Mouse (Mus musculus): ENCODE results near the gene Acox1. TPM values are rescaled to one million over a fixed set of nuclear protein-coding genes. Genes with fewer than 3 reads are reported as not detected.

Acox1 gene
- 100 to 1,000 TPM; 124 to 134 (median 130) TPM for total RNA-seq (2022)

- DNase-seq (ENCODE audit: low spot score in 2 of 2): peak; percentile 93 to 94
These were observed at the start of gene Acox1, which contains the start of gene Ten1 for GRCm38 (mm10) chr11:116198639-116199531. Gene Acox1 (minus strand): TSS chr11:116199045. Gene Ten1 (plus strand): TSS chr11:116198855.

DNA sequence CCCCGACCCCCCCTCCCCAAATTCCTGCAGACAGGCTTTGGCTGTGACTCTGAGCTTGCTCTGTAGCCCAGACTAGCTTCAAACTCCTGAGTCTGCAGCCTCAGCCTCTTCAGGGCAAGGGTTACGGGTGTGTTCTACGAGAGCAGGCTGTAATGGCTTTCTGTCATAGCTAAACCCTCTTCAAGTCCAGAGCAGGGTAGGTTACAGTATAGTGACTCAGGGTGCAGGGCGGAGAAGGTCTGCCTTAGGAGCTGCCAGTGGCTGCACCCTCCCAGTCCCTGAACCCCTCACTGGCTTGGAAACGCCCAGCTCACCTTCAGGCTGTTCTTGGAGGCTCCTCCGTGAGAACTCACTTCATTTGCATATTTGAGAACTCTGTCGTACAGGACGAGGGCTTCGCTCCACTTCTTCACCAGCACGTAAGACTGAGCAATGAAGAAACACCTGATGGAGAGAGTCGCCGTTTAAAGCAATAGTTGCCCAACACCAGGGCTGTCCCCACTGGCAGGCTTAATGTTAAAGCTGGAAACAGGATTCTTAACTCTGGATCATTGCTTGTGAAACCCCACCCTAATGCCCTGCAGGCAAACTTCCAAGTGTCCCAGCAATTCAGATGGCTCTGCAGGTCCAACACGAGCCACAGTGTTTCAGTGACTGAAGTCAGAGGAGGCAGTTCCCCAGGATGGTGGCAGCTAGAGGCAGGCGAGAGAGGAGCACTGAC lies 48.8 kb upstream of the Acox1 start:
- DNase-seq (ENCODE audit: low spot score in 2 of 2): no peak

DNA sequence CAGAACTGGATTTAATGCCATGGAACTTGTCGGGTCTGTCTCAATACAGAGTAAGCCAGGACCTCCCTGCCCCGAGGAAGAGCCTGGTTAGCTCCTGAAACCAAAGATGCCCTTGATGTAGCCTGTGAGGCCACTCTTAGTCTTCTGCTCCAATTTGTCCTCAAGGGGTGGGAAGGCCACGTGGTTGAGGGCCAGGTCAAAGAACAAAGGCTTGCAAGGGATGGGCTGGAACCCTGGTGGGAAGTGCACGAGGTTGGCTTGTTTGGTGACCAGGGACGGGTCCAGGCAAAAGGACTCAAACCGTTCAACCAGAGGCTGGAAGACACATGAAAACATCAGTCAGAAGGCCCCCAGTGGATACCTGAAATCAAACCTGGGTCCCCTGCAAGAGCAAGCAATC lies 46.8 kb upstream of the Acox1 start:
- no peak for DNase-seq (ENCODE audit: low spot score in 2 of 2)

DNA sequence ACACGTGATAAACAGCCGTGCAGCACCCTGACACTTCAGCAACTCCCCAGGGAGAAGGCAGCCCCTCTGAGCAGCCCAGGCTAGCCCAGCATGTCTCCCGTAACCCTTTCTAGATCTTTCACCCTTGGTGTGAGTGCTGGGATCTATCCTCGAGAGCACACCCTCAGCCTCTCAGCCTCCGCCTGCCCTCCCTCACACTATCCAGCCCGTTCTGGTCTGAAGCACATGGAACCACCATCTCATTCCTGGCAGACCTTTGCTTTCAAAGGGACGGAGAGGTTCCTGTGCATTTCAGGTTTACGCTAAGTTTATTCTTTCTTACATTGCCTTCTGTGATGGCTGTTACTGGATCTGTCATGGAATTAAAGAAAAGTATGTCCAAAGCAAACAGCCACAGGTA lies 45.7 kb upstream of the Acox1 start:
- DNase-seq (ENCODE audit: low spot score in 2 of 2): no peak

GRCm38 (mm10) chr11:116241744-116242235 lies 42.9 kb upstream of the Acox1 start:
- no peak for DNase-seq (ENCODE audit: low spot score in 2 of 2)

DNA sequence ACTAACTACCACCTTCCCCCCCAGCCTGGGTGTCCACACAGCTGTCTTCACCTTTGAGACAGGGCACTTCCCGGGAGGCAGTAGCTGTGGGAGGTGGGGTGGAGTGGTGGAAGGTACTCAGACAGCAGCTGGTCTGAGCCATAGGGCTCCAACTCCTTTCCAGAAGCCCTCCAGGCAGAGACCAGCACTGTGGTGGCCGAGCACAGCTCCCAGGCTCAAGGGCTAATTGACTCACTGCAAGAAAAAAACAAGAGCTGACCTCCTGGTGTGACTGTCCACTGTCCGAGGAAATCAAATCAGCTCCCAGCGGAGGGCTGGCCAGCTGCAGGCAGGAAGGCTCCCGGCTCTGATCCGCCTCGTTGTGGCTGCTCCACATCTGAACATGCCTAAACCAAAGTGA lies 41.0 kb upstream of the Acox1 start:
- no peak for DNase-seq (ENCODE audit: low spot score in 2 of 2)

- DNase-seq (ENCODE audit: low spot score in 2 of 2): no peak
These were observed 39.0 kb upstream of the Acox1 start, which contains the start of gene Evpl for GRCm38 (mm10) chr11:116237742-116238395. Gene Evpl (minus strand): TSS chr11:116238077.

DNA sequence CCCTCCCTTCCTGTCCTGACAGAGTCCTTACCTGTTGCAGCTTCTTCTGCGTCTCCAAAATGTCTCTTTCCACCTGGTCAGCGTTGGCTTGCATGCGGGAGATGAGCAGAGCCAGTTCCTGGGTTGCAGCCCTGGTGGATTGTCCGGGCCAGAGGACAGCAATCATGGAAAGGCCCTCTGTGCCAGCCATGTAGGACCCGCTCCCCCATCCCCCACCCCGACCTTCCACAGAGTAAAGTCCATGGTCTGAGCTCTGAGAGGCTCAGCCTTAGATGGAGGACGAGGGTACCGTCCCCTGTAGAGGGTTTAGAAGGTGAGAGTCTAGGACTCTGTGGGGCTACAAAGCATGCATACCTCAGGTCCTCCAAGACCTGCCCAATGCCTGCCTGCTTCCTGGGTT lies 36.1 kb upstream of the Acox1 start:
- DNase-seq (ENCODE audit: low spot score in 2 of 2): no peak

DNA sequence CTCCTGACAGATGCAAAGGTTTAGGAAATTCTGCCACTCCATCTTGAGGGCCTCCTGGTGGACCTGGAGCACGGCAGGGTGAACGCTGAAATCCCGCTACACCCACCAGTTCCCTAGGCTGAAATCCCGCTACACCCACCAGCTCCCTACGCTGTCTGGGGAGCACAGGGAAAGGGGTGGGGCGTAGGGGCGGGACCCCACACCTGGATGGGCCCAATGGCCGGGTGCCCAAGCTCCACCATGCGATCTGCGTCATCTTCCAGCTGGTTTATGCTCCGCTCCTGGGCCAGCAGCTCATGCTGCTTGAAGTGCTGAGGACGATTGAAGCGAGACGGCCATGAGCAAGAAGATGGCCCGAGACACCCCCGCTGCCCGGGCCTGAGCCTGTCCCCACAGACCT lies 33.6 kb upstream of the Acox1 start:
- DNase-seq (ENCODE audit: low spot score in 2 of 2): no peak

DNA sequence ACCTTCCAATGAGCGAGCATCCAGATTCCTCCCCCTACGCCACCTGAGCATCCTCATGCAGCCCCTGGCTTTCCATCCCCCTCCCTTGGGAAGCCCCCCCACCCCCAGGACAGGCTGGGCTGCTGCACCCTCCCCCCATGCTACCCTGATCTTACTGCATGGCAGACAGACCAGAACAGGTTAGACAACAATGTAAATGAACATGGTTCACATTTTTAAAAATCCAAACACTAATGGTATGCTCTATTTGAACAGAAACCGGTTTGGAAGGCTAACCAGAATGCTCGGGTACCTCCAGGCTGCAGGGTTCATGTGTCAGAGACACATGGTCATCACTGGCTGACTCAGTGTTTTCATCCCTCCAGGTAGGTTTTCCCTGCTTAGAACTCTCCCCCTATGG lies 29.9 kb upstream of the Acox1 start:
- no peak for DNase-seq (ENCODE audit: low spot score in 2 of 2)

GRCm38 (mm10) chr11:116226414-116226813 lies 27.6 kb upstream of the Acox1 start:
- DNase-seq (ENCODE audit: low spot score in 2 of 2): peak in 1 of 2 experiments; percentile 78

- DNase-seq (ENCODE audit: low spot score in 2 of 2): no peak
These were observed 23.9 kb upstream of the Acox1 start for GRCm38 (mm10) chr11:116222740-116223059.

DNA sequence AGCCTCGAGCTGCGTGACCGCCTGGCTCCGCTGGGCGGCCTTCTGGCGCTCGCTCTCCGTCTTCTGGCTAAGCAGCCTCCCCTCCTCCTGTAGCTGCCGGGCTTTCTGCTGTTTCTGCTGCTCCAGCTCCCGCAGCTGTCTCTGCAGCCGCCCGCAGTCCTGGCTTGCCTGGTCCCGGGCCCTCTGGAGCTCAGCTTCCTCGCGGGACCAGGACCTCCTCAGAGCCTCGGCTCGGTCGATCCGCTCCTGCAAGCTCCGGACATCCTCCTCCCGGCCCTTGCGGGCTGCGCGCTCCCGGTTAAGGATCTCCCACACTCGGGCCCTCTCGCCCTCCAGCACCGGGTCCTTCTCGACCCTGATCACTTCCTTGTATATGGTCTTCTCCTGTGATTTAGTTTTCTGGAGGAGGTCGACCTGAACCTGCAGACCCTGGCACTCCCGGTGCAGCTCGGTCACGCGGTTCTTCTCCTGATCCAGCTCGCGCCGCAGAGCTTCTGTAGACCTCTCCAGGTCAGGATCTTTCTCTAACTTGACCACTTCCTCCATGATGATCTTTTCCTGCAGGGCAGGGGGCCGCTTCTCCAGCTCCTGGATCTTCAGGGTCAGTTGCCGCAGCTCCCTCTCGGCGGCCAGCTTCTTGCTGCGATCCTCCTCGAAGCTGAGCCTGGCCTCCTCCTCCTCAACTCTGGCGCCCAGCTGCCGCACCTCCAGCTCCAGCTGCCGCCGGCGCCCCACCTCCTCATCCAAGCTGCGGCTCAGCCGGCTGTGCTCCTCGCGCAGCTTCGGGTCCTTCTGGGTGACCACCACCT lies 23.3 kb upstream of the Acox1 start:
- DNase-seq (ENCODE audit: low spot score in 2 of 2): no peak

- DNase-seq (ENCODE audit: low spot score in 2 of 2): peak in 1 of 2 experiments; percentile 48
These were observed 21.0 kb upstream of the Acox1 start for GRCm38 (mm10) chr11:116219885-116220284.

- DNase-seq (ENCODE audit: low spot score in 2 of 2): peak; percentile 88 to 89
These were observed 20.0 kb upstream of the Acox1 start for GRCm38 (mm10) chr11:116218737-116219400.

GRCm38 (mm10) chr11:116218263-116218662 lies 19.4 kb upstream of the Acox1 start:
- DNase-seq (ENCODE audit: low spot score in 2 of 2): no peak

- no peak for DNase-seq (ENCODE audit: low spot score in 2 of 2)
These were observed 17.7 kb upstream of the Acox1 start for GRCm38 (mm10) chr11:116216549-116216948.

GRCm38 (mm10) chr11:116215991-116216390 lies 17.1 kb upstream of the Acox1 start:
- no peak for DNase-seq (ENCODE audit: low spot score in 2 of 2)

DNA sequence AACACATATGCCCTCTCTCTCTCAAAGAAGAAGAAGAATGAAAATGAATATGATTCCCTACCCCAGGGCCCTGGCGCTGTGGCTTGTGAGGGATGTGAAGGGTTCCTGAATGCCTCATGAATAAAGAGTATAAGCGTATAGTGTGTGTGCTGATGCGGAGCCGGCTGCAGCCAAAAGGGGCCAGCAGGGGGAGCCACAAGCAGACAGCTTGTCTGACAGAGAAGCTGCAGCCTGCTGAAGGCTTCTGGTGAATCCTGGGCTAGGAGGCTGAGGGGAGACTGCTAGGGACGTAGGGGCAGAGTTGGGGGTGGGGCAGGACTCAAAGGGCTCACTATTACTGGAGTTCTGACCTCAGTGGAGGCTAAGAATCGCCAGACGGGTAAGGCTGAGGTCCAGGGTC lies 16.3 kb upstream of the Acox1 start:
- no peak for DNase-seq (ENCODE audit: low spot score in 2 of 2)

DNA sequence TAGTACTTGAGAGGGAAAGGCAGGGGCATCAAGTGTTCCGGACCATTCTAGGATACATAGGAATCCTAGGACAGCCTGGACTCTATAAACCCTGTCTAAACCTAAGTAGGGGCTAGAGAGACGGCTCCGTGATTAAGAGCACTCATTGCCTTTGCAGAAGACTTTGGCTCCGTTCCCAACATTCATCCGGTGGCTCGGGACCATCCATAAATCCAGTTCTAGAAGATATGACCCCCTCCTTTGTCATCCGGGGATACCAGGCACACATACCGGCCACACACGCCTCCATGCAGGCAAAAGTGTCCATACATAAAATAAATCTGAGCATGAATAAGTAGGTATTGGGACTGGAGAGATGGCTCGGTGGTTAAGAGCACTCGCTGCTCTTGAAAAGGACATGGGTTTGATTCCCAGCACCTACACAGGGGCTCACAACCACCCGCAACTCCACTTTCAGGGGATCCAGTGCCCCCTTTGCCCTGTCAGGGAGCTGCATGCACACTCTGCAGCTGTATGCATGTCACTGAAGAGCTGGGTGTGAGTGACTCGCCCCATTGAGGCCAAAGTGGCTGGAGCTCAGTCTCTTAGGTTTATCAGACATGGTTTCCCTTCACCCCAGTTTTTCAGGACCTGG lies 15.1 kb upstream of the Acox1 start:
- no peak for DNase-seq (ENCODE audit: low spot score in 2 of 2)
